Mouse (Mus musculus) kidney, postnatal 0 days (tissue): ENCODE results near the gene Col8a2. TPM values are rescaled to one million over a fixed set of nuclear protein-coding genes. Genes with fewer than 3 reads are reported as not detected.

Experiments
- ATAC-seq: fragments of 200-750 bp; cut with Nextera tagmentation; replicated peaks from 2 replicates; pipeline ENCODE4 v1.8.0; 2017; ENCODE audit warnings: low read depth, moderate number of reproducible peaks, moderate TSS enrichment, moderate library complexity; ENCODE audit not compliant: low FRiP score
- DNase-seq: peaks from one replicate; pipeline ENCODE4 v3.0.0-alpha.2; 2016; ENCODE audit warnings: low spot score
- H3K27ac ChIP-seq: fragments of 300-500 bp; sonication (generic); 2 replicates; pipeline ENCODE4 v1.5.1; 2014; ENCODE audit warnings: mild to moderate bottlenecking
- H3K27me3 ChIP-seq: fragments of 300-500 bp; sonication (generic); 2 replicates; pipeline ENCODE4 v1.6.1; 2014; ENCODE audit warnings: low read length, mixed read lengths; ENCODE audit not compliant: insufficient read depth
- H3K36me3 ChIP-seq: fragments of 300-500 bp; sonication (generic); 2 replicates; pipeline ENCODE4 v1.6.1; 2014; ENCODE audit warnings: low read length, mixed read lengths; ENCODE audit not compliant: insufficient read depth
- H3K4me1 ChIP-seq: fragments of 300-500 bp; sonication (generic); replicated peaks from 2 replicates; pipeline ENCODE4 v1.6.1; 2014; ENCODE audit warnings: antibody characterized with exemption, low read length, mixed read lengths; ENCODE audit not compliant: insufficient read depth
- H3K4me2 ChIP-seq: fragments of 300-500 bp; sonication (generic); 2 replicates; pipeline ENCODE4 v1.6.1; 2014; ENCODE audit warnings: mild to moderate bottlenecking, low read length, moderate library complexity, mixed read lengths
- H3K4me3 ChIP-seq: fragments of 300-500 bp; sonication (generic); replicated peaks from 2 replicates; pipeline ENCODE4 v1.5.1; 2014; ENCODE audit warnings: low read depth, low read length
- H3K9ac ChIP-seq: fragments of 300-500 bp; sonication (generic); 2 replicates; pipeline ENCODE4 v1.6.1; 2014; ENCODE audit warnings: low read depth, low read length
- H3K9me3 ChIP-seq: fragments of 300-500 bp; sonication (generic); replicated peaks from 2 replicates; pipeline ENCODE4 v1.6.1; 2016; ENCODE audit warnings: low read length, inconsistent platforms, mixed read lengths
- CTCF ChIP-seq: IDR thresholded peaks from 2 replicates; pipeline ENCODE4 v1.5.1; 2016; ENCODE audit warnings: antibody characterized with exemption, low read depth, mild to moderate bottlenecking, moderate library complexity
- WGBS: fragments of 180-500 bp; shearing (Covaris S2); extraction: QIAGEN DNeasy Blood & Tissue Kit; methylation state at CpG from one replicate; pipeline ENCODE4 v1.1.7; 2014; 5-methylcytosine and 5-hydroxymethylcytosine counted together
- polyA plus RNA-seq: library from polyadenylated mRNA; unstranded; fragments of >200 nt; fragmentation: Nextera tagmentation; extraction: Ambion mirVana; gene quantifications from 2 replicates; pipeline ENCODE4 v1.2.1, GENCODE M21; 2015

Gene Col8a2
- polyA plus RNA-seq, 1 experiment from 2014 or later = 8.1 TPM

GRCm38 (mm10) chr4:126273753-126274152 is 12.8 kb upstream of the Col8a2 start:
- no peaks in the 10 kb centered on the region for H3K27me3 ChIP-seq
- no peak for ATAC-seq
- H3K27ac ChIP-seq = no peak overlapping the region
- DNase-seq = no peak
- H3K9me3 ChIP-seq = no peaks in the 10 kb centered on the region
- no peak overlapping the region for H3K4me2 ChIP-seq
- no peak for TF ChIP-seq CTCF
- H3K36me3 ChIP-seq = peaks cover 9% of the 10 kb centered on the region; the same call in 1 of the 2 replicates
- no peak overlapping the region for H3K4me3 ChIP-seq
- H3K9ac ChIP-seq = no peak overlapping the region
- H3K4me1 ChIP-seq = no peaks in the 10 kb centered on the region; the same call in 1 of the 2 replicates
- WGBS = 88% methylated on average over 13 of the region's 13 CpGs

GRCm38 (mm10) chr4:126275081-126275480 is 11.5 kb upstream of the Col8a2 start:
- Histone ChIP-seq H3K27ac (0 out of 2 replicates have a peak overlapping the region, but pooled peaks have one; percentile 36), H3K4me3 (no peak overlapping the region), H3K27me3 (no peaks in the 10 kb centered on the region), H3K9me3 (no peaks in the 10 kb centered on the region), H3K4me2 (no peak overlapping the region), H3K9ac (no peak overlapping the region), H3K36me3 (peaks cover 9% of the 10 kb centered on the region; the same call in 1 of the 2 replicates), H3K4me1 (no peaks in the 10 kb centered on the region; the same call in 1 of the 2 replicates)
- no peak for TF ChIP-seq CTCF
- WGBS = 85% methylated on average over 4 of the region's 4 CpGs
- ATAC-seq (no peak), DNase-seq (no peak)

GRCm38 (mm10) chr4:126275681-126276131 is 10.9 kb upstream of the Col8a2 start:
- H3K27me3 ChIP-seq = no peaks in the 10 kb centered on the region
- no peaks in the 10 kb centered on the region; the same call in 1 of the 2 replicates for H3K4me1 ChIP-seq
- no peak for TF ChIP-seq CTCF
- peaks cover 9% of the 10 kb centered on the region; the same call in 1 of the 2 replicates for H3K36me3 ChIP-seq
- ATAC-seq (0 out of 2 replicates have a peak, but pooled peaks have one; percentile 41), DNase-seq (peak; percentile 80)
- no peak overlapping the region for H3K9ac ChIP-seq
- no peak overlapping the region for H3K4me2 ChIP-seq
- 0 out of 2 replicates have a peak overlapping the region, but pooled peaks have one; percentile 3 for H3K27ac ChIP-seq
- no peak overlapping the region for H3K4me3 ChIP-seq
- 52% methylated on average over 13 of the region's 13 CpGs for WGBS
- H3K9me3 ChIP-seq = no peaks in the 10 kb centered on the region

GRCm38 (mm10) chr4:126277906-126278564 is 8.6 kb upstream of the Col8a2 start:
- peak overlapping the region; percentile 37 for H3K4me2 ChIP-seq
- H3K4me1 ChIP-seq = no peaks in the 10 kb centered on the region; the same call in 1 of the 2 replicates
- H3K9ac ChIP-seq = no peak overlapping the region
- DNase-seq (peak; percentile 83), ATAC-seq (peak; percentile 52)
- no peak overlapping the region for H3K27ac ChIP-seq
- H3K4me3 ChIP-seq = no peak overlapping the region
- H3K36me3 ChIP-seq = peaks cover 7% of the 10 kb centered on the region; the same call in 1 of the 2 replicates
- TF ChIP-seq CTCF = peak; percentile 86
- H3K27me3 ChIP-seq = no peaks in the 10 kb centered on the region
- no peaks in the 10 kb centered on the region for H3K9me3 ChIP-seq
- 8% methylated on average over 13 of the region's 13 CpGs for WGBS

DNA sequence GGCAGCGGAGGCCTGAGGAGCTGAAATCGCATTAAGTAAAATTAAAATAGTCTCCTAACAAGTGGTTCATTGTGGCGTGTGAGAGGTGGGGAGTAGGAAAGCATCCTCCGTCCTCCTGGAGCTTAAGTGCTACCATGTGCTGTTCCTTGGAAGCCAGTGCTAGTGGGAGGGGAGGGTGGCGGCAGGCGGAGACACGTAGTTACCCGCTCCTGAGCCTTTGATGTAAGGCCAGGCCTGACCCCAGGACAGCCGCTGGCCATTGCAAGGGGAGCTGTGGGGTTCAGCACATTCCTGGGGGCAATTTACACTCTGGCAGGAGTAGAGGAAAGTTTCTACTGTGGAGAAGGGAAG is 8.1 kb upstream of the Col8a2 start:
- H3K4me1 ChIP-seq = no peaks in the 10 kb centered on the region; the same call in 1 of the 2 replicates
- no peak overlapping the region for H3K9ac ChIP-seq
- 0 out of 2 replicates have a peak, but pooled peaks cover 5% of the 10 kb centered on the region for H3K36me3 ChIP-seq
- DNase-seq (no peak), ATAC-seq (no peak)
- no peaks in the 10 kb centered on the region for H3K9me3 ChIP-seq
- no peak overlapping the region for H3K4me3 ChIP-seq
- no peak overlapping the region for H3K27ac ChIP-seq
- no peaks in the 10 kb centered on the region for H3K27me3 ChIP-seq
- TF ChIP-seq CTCF = no peak
- no peak overlapping the region for H3K4me2 ChIP-seq
- 36% methylated on average over 9 of the region's 9 CpGs for WGBS

DNA sequence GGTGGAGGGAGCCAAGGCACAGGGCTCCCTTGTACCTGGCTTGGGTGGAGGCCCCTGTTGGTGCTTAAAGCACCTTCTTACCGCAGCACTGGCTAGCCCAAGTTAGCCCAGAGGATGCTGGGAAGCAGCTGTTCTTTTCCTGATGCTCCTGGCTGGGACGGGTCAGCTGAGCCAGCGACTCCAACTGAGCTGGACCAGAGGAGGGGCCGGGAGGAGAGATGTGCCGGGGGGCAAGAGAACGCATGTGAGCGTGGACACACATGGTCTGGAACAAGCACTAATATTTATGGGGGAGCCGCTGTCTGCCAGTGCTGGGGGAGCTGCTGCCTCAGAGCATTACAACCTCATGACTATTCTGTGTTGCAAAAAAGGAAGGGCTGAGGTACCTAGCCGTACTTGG is 7.6 kb upstream of the Col8a2 start:
- 47% methylated on average over 9 of the region's 9 CpGs for WGBS
- no peaks in the 10 kb centered on the region; the same call in 1 of the 2 replicates for H3K4me1 ChIP-seq
- no peak overlapping the region for H3K4me2 ChIP-seq
- no peak overlapping the region for H3K9ac ChIP-seq
- ATAC-seq = no peak
- H3K27me3 ChIP-seq = no peaks in the 10 kb centered on the region
- no peak for DNase-seq
- no peaks in the 10 kb centered on the region for H3K9me3 ChIP-seq
- no peak overlapping the region for H3K27ac ChIP-seq
- H3K36me3 ChIP-seq = 0 out of 2 replicates have a peak, but pooled peaks cover 2% of the 10 kb centered on the region
- no peak for TF ChIP-seq CTCF
- no peak overlapping the region for H3K4me3 ChIP-seq
